Mouse (Mus musculus): Measurements from ENCODE around the gene Gpkow.

- TF ChIP-seq CTCF (conservative IDR thresholded peaks at IDR 0.05 in 1 of 2, IDR thresholded peaks at IDR 0.05 in 1 of 2; ENCODE audit: low read depth in 2 of 2, low read length in 2 of 2) (no peak), SMC3 (IDR thresholded peaks at IDR 0.05; ENCODE audit: low read depth, low read length) (no peak), SIN3A (IDR thresholded peaks at IDR 0.05; ENCODE audit: low read length) (no peak)
Observed at GRCm38 (mm10) chrX:7728922-7729265, 32.0 kb downstream of the Gpkow start.

All from CH12.LX (cell line).